Mouse (Mus musculus): Measurements from ENCODE around the gene Acvr1c. TPM values are rescaled to one million over a fixed set of nuclear protein-coding genes. Genes with fewer than 3 reads are reported as not detected.
A peak's percentile ranks its signal among the peaks of the same experiment; 100 is the strongest.

Gene Acvr1c
- total RNA-seq, 1 experiment from 2014 or later: not detected

GRCm38 (mm10) chr2:58289759-58290431 is 67.8 kb downstream of the Acvr1c start:
- no peak for ATAC-seq (replicated peaks; ENCODE audit: low read depth, poor library complexity, severe bottlenecking)

GRCm38 (mm10) chr2:58289331-58289730 is 68.4 kb downstream of the Acvr1c start:
- no peak for ATAC-seq (replicated peaks; ENCODE audit: low read depth, poor library complexity, severe bottlenecking)

- ATAC-seq (replicated peaks; ENCODE audit: low read depth, poor library complexity, severe bottlenecking): peak; percentile 97
Measured at GRCm38 (mm10) chr2:58282259-58282910, 75.3 kb downstream of the Acvr1c start.

GRCm38 (mm10) chr2:58281046-58281445 is 76.6 kb downstream of the Acvr1c start:
- ATAC-seq (replicated peaks; ENCODE audit: low read depth, poor library complexity, severe bottlenecking): peak; percentile 27; the same call in 1 of the 2 replicates

- no peak for ATAC-seq (replicated peaks; ENCODE audit: low read depth, poor library complexity, severe bottlenecking)
Measured at GRCm38 (mm10) chr2:58279163-58279562, 78.5 kb downstream of the Acvr1c start.

- ATAC-seq (replicated peaks; ENCODE audit: low read depth, poor library complexity, severe bottlenecking): no peak
Measured at GRCm38 (mm10) chr2:58276454-58276853, 81.2 kb downstream of the Acvr1c start.

- ATAC-seq (replicated peaks; ENCODE audit: low read depth, poor library complexity, severe bottlenecking): no peak
Measured at GRCm38 (mm10) chr2:58240639-58241038, 117.1 kb downstream of the Acvr1c start.

GRCm38 (mm10) chr2:58237487-58237886 is 120.2 kb downstream of the Acvr1c start:
- no peak for ATAC-seq (replicated peaks; ENCODE audit: low read depth, poor library complexity, severe bottlenecking)

Other genes starting within 250 kb of the Acvr1c start
- gene Cytip, start 162.4 kb downstream of the Acvr1c start, total RNA-seq (2017): 23.5 and 45.5 TPM in 2 replicates
- gene Gm17409, start 112.2 kb upstream of the Acvr1c start, total RNA-seq (2017): not detected in 2 replicates
- 1.5 and 3.0 TPM in 2 replicates for gene Acvr1, start 209.3 kb upstream of the Acvr1c start, total RNA-seq (2017)
- 1.6 TPM in 1 of 2 replicates, not detected in the other for gene Upp2, start 209.4 kb upstream of the Acvr1c start, total RNA-seq (2017)

All from common myeloid progenitor, adult 5-6 weeks (primary cell).